Mouse (Mus musculus) left cerebral cortex, postnatal 14 days (tissue): ENCODE results near the gene Ext2. TPM values are rescaled to one million over a fixed set of nuclear protein-coding genes. Genes with fewer than 3 reads are reported as not detected.
A peak's percentile ranks its signal among the peaks of the same experiment; 100 is the strongest.

Source experiments
- DNase-seq, 2 experiments: peaks; one replicate each; pipeline ENCODE4 v3.0.0; 2021 to 2022; ENCODE audit warnings: low spot score in 2 of 2, mixed read lengths in 1 of 2
- intact Hi-C: fragments of 180-260 bp; cut with DNase I; formaldehyde crosslinking; loops from one replicate; pipeline ENCODE4 v1.15.1; 2025
- long read RNA-seq, 2 experiments: library from polyadenylated mRNA; stranded (forward); transcript quantifications; one replicate each; pipeline ENCODE4 v2.0.0; 2021
- total RNA-seq, 2 experiments: library from RNA; stranded (reverse); gene quantifications; 2 replicates each; pipeline ENCODE4 v1.2.3; 2021

Gene Ext2
- total RNA-seq = 10 to 100 TPM; 53.6 to 55.7 TPM
- long read RNA-seq, experiment 1, transcript Ext2-201 (14 exons, 2,871 nt) = major isoform, 71 of 100 reads
- long read RNA-seq, experiment 1, partial matches to known transcripts = 18 of 100 reads
- long read RNA-seq, experiment 1, other reads (novel, unspliced or antisense) = 11 of 100 reads
- long read RNA-seq, experiment 2, transcript Ext2-201 (14 exons, 2,871 nt) = major isoform, 37 of 61 reads
- long read RNA-seq, experiment 2, partial matches to known transcripts = 13 of 61 reads
- long read RNA-seq, experiment 2, other reads (novel, unspliced or antisense) = 11 of 61 reads

GRCm38 (mm10) chr2:93822045-93822749 lies at the start of gene Ext2:
Ext2 (minus strand) TSS chr2:93822568.
- intact Hi-C loops = no loop called here
- peak; percentile 79 to 95 for DNase-seq

- no peak for DNase-seq
- intact Hi-C loops = loop anchor here (5.0 kb wide), 1 partner anchor 86 kb away; the partner anchor contains the start of gene Gm13889
These were observed 49.1 kb upstream of the Ext2 start for GRCm38 (mm10) chr2:93871411-93871925.

DNA sequence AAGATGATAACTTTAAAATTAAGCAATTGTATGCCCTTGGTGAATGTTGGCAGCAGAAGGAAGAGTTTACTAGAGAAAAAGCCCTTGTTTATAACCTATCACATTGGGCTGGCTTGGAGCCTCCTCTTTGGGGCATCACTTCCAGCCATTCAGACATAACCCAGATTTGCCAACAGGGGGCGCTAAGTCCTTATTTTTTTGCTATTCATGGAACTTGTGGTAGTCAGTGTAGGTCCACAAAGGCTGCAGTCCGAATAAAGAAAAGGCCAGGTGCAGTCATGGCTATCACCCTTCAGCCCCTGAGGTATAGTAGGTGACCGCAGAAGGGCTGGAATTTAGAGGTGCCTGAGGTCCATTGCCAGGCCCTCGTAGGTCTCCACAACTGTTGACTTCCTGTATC lies 48.5 kb upstream of the Ext2 start:
- intact Hi-C loops = loop anchor here (1.0 to 5.0 kb wide), 2 partner anchors 86 to 131 kb away; partner anchors contain the start of gene Gm13889
- DNase-seq = peak; percentile 82 to 87

DNA sequence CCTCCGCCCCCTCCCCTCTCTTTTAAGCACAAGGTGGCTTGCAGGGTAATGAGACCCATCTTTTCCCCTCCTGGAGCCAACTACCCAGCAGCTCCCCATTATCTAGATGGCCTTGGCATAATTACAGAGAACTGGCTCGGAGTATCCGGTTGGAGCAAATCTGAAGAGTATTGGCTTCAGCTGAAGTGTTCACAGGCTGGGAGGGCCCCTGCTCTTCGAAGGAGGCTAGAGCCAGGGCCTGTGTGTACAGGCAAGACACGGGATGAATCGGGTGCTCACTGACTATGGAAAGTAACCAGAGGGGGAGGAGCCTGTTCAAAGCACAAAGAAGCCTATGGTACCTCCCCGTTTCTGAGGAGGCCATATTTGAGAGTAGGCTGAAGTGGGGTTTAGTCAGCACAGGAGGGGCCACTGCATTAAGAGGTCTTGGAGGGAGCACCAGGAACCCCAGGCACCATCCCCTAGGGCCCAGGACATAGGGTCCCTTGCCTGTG lies 46.8 kb upstream of the Ext2 start, which contains the start of gene Accsl:
TSS of gene Accsl (minus strand) at position 51 of the 494 bp plus-strand sequence.
- intact Hi-C loops = no loop called here
- DNase-seq = no peak

DNA sequence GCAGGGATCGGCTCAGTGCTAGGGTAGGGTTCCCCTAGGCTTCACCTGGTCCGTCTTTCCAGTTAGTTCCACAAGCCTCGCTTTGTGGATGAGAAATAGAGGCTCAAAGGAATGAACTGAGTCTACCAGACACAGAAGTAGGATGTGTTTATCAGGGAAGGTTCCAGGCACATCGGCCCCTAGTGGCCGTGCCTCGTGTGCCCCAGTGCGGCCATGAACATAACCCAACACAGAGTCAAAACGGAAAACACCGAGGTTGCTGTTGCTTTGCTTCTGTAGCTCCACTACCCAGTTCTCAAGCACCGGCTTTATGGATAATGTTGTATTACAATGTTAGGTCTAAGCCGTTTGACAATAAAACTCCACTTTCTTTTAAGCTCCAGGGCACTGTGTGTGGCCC lies 46.2 kb upstream of the Ext2 start:
- DNase-seq = no peak
- intact Hi-C loops = no loop called here

- no peak for DNase-seq
- intact Hi-C loops = no loop called here
These were observed 40.9 kb upstream of the Ext2 start for GRCm38 (mm10) chr2:93863229-93863628.

DNA sequence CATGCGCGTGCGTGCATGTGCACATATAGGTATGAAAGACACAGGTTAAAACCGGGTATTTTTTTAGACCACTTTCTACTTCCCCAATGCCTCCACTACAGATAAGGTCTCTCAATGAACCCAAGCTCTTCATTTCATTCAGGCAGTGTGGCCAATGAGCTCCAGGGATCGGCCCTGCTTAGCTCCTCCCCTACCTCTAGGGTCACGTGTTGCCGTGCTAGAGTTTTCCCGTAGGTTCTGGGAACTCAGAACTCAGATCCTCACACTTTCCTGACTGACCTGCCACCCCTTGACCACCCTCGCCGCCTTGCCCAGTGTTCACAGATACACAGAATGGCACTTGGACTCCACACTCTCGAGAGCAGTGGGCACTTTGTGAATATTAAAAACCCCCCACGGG lies 36.5 kb upstream of the Ext2 start:
- intact Hi-C loops = no loop called here
- DNase-seq = no peak

DNA sequence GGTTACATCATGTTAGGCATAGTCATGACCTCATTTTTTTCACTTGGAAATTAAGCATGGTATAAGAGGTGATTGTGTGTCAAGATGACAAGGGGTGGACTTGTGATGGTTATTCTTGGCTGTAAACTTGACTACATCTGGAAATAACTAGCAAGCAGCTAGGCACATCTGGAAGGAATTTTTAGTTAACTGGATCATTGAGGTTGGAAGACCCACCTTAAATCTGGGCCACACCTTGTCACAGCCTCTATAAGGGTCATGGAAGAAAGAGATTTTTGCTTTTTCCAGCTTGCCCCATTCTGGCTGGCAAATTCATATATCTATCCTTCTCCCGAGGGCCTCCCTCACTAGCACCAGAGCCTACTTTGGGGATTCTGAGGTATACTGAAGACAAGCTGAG lies 28.9 kb upstream of the Ext2 start:
- DNase-seq = no peak
- intact Hi-C loops = no loop called here

- DNase-seq = no peak
- intact Hi-C loops = no loop called here
These were observed 28.1 kb upstream of the Ext2 start for GRCm38 (mm10) chr2:93850317-93850944.

DNA sequence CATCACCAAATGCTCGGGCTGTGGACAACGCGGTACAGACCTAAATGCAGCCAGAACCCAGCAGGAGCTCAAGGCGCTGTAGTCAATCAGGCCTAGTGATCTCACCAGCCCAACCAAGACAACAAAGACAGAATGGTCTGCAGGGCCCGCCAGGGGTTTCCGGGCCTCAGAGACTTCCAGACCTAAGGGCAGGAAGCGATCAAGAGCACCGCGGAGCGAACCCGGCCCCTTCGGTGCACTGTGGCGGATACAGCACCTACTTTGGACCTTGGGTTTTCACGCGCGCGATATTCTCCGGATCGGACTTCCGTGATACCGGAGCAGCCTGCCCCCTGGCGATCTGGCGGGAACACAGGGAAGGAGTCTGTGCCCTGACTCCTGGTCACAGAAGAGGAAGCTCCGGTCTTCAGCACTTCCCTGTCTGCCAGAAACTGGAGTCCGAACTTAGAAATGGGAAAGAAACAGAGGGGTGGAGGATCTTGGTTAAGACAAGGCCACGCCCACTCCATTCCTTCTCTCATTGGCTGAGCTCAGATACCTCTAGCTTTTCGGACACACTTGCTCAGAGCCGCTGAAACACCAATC lies 27.2 kb upstream of the Ext2 start, which contains the start of gene Accs:
TSS of gene Accs (minus strand) at position 439 of the 585 bp plus-strand sequence.
- DNase-seq = peak; percentile 36 to 61
- intact Hi-C loops = no loop called here

DNA sequence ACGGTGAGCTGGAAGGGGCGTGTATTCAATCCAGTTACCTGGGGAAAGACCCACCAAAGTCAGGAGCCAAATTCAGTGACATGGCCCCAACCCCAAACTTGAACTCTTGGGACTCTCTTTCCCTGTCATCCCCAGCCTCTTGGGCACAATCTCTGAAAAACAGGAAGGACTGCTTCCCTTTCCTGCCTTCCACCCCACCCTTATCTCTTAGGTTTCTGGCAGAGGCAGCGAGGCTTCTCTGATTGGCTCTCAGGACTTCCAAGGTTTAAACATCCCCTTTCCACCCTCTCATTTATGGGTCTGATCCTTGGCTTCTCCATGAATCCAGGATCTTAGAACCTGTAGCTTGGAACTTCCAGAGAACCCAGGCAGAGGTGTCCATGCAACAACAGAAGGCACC lies 19.0 kb upstream of the Ext2 start:
- intact Hi-C loops = no loop called here
- DNase-seq = no peak

DNA sequence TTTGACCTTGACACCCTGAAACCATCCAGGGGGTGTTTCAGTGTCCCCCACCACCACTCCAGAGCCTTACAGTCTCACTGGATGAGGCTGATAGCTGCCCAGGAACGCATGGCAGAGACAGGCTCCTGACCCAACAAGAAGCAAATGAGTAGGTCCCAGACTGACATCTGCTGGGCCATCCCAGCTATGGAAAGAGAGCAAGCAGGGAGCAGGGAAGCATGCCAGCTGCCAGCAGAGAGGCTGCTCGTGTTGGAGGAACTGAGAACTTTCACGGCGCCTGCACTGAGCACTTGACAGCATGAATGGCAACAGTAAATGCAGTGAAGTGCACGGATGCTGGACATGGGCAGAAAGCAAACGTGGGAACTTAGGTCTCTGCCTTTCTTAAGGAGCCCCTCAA lies 17.7 kb upstream of the Ext2 start:
- no peak for DNase-seq

GRCm38 (mm10) chr2:93838931-93839330 lies 16.6 kb upstream of the Ext2 start:
- no peak for DNase-seq
- intact Hi-C loops = no loop called here

More for the DNA sequence above, 17.7 kb upstream of the Ext2 start:
- intact Hi-C loops = no loop called here

DNA sequence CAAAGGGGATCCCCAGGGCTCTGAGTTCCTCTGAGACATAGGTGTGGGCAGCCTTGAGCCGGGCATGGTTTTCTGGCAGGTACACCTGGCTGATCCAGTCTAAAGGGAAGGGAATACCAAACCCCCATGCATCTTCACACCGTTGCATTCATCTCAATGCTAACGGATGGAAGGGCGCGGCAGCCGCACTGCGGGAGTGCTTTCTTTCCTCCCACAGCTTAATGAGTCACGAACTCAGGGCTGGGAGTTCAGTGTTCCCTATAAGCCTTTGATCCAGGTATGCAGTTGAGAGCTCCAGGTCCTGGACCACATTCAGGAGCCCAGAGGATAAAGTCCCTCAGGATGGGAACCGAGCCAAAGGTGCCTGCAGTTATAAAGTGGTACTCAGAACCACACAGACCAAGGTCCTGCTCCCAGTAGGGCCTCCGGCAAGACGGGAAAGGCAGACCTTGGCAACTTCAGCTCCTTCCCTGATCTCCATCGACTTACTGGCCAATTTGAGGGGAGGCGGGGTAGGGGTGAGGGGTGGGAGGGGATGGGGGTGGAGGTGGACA lies 13.9 kb upstream of the Ext2 start:
- intact Hi-C loops = no loop called here
- DNase-seq = no peak

GRCm38 (mm10) chr2:93835596-93835995 lies 13.2 kb upstream of the Ext2 start:
- DNase-seq = no peak
- intact Hi-C loops = no loop called here

- intact Hi-C loops = no loop called here
- peak; percentile 82 to 87 for DNase-seq
These were observed 1.2 kb upstream of the Ext2 start for GRCm38 (mm10) chr2:93823519-93823918.

DNA sequence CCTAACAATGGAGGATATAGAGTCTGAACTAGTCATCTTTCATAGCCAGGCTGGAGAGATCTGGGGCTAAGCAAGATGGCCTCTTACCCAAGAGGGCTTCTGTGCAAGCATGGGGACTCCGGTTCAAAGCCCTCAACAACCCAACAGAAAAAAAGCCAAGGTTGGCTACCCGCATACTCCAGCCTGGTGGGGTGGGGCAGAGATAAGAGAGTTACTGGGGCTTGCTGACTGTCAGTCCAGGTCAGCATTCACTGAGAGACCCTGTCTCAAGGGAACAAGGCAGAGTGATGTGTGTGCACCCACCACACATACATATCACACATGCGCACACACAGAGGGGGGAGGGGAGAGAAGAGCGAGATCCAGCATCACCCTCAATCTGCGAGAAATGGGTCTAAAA lies 4.6 kb downstream of the Ext2 start:
- DNase-seq = no peak
- intact Hi-C loops = loop anchor here (10.0 kb wide), 1 partner anchor 343 kb away; no protein-coding TSS in a partner anchor

- intact Hi-C loops = loop anchor here (10.0 kb wide), 1 partner anchor 339 kb away; no protein-coding TSS in a partner anchor
- DNase-seq = no peak
These were observed 9.0 kb downstream of the Ext2 start for GRCm38 (mm10) chr2:93813343-93813742.

DNA sequence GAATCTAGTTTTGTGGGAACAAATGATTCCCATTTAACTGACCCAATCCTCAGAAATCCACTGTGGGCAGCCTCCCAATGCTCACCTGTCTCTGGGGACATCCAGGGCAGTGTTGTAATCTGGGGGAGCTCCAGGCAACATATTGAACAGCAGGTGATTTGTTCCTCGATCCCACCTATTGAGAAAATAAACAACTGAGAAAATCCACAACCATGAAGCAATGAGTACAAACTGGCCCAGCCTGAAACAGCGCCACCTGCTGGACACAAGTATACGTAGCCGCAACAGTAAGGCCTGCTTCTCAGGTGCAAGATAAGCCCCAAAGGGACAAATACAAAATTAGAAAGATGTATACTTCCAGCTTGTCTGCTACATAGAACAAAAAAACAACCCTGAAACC lies 10.6 kb downstream of the Ext2 start:
- intact Hi-C loops = loop anchor here (10.0 kb wide), 1 partner anchor 337 kb away; no protein-coding TSS in a partner anchor
- DNase-seq = peak; percentile 53 to 70
